Mouse (Mus musculus) spleen, adult 12 weeks (tissue): Measurements from ENCODE around the gene Sfpq.
"Not testable (repeated sequence)": the region's sequence is repeated elsewhere in the genome, so short reads cannot be mapped to it uniquely, and the experiment has no call there.

Source experiments
- DNase-seq: peaks from one replicate; pipeline ENCODE4 v3.0.0; 2022; ENCODE audit warnings: low spot score

Gene Sfpq

DNA sequence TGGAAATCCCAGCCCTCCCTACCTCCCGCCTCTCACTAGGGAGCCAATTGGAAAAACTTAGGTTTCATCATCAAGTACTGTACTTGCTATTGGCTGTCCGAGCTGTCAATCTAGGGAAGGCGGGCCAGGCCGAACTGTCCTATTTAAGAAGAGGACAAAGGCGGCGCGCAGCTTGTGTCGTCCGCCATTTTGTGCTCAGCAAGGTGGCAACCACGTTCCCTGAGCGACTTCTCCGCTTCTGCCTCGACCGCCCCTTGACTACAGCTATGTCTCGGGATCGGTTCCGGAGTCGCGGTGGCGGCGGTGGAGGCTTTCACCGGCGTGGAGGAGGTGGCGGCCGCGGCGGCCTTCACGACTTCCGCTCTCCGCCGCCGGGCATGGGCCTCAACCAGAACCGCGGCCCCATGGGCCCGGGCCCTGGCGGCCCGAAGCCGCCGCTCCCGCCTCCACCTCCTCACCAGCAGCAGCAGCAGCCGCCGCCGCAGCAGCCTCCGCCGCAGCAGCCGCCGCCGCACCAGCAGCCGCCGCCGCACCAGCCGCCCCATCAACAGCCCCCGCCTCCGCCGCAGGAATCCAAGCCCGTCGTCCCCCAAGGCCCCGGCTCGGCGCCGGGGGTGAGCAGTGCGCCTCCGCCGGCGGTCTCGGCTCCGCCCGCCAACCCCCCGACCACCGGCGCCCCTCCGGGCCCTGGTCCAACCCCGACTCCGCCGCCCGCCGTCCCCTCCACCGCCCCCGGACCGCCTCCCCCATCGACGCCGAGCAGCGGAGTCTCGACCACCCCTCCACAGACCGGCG lies at the start of gene Sfpq:
Gene Sfpq, plus strand, starts transcription at position 174 of the 795 bp plus-strand sequence.
- peak; percentile 99 for DNase-seq

DNA sequence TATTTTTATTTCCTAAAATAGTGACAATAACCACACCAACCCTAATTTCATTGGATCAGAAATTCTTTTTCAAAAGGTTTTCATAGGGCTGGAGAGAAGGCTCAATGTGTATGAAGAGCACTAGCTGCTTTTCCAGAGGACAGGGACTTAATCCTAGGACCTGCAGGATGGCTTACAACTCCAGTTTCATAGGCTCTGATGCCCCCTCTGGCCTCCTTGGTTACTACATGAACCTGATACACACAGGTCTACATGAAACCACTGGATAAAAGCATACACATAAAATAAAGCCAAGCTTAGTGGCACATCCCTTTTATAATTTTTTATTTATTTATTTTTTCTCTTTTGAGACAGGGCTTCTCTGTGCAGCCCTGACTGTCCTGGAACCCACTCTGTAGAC lies 43.7 kb upstream of the Sfpq start:
- DNase-seq: no peak

- DNase-seq: no peak
These were observed 42.4 kb upstream of the Sfpq start for GRCm38 (mm10) chr4:126978706-126979105.

DNA sequence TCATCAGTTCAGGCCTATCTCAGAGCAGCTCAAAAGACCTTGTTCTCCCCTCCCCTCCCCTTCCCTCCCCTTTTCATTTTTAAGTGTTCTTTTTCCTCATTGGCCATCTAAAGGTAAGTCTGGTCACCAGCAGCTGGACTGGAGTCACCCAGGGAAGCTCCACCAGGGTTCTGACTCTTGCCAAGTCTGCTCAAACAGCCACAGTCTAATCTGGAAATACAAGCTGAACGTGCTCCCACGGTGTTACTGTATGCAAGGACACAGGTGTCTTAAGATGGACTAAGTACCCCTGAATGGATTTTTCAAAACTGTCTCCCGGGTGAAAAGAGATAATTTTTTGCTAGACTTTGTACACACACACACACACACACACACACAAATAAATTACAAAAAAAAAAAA lies 37.8 kb upstream of the Sfpq start:
- DNase-seq: no peak

DNA sequence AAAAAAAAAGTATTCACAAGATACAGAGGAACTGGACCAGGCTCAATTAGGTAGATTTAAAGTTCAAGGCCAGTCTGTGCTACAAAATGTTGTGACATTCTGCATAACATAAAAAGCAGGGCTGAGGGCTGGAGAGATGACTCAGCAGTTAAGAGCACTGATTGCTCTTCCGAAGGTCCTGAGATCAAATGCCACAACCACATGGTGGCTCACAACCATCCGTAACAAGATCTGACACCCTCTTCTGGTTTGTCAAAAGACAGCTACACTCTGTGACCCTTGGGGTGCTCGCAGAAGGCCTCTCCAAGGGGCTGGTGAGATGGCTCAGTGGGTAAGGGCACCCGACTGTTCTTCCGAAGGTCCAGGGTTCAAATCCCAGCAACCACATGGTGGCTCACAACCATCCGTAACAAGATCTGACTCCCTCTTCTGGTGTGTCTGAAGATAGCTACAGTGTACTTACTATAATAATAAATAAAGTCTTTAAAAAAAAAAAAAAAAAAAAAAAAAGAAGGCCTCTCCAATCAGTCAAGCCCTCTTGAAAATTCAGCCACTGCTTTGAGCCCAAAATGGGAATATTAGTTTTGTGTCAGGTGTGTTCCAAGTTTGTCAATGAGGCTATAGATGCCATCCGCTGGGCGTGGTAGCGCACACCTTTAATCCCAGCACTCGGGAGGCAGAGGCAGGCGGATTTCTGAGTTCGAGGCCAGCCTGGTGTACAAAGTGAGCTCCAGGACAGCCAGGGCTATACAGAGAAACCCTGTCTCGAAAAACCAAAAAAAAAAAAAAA lies 37.2 kb upstream of the Sfpq start:
- DNase-seq: not testable (repeated sequence)

DNA sequence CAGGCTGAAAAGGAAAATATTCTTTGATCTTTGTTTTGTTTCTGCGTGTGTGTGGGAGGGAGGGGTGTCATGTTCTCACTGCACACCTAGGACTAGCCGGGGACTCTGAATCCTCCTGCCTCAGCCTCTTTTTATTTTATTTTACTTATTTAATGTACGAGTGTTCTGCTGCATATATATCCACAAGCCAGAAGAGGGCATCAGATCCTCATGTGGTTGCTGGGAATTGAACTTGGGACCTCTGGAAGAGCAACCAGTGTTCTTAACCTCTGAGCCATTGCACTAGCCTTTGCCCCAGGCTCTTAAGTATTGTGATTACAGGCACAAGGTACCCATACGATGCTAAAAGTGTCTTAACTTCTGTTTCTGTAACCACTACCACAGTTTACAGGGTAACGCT lies 34.4 kb upstream of the Sfpq start:
- DNase-seq: no peak

- DNase-seq: no peak
These were observed 32.6 kb upstream of the Sfpq start for GRCm38 (mm10) chr4:126988503-126988902.

- DNase-seq: no peak
These were observed 30.6 kb upstream of the Sfpq start for GRCm38 (mm10) chr4:126990553-126990952.

DNA sequence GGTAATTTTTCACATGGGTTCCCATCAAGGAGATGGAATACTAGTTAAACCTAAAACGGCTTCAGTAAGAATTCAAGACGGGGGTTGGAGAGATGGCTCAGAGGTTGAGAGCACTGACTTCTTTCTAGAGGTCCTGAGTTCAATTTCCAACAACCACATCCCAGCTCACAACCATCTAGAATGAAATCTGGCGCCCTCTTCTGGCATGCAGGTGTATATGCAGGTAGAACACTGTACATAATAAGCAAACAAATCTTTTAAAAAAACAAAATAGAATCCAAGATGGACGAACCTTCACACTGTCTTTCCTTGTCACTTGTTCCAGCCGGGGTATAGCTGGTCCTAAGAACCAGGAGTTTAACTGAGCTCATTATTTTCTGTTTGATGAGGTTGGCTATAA lies 28.8 kb upstream of the Sfpq start:
- DNase-seq: peak; percentile 16

DNA sequence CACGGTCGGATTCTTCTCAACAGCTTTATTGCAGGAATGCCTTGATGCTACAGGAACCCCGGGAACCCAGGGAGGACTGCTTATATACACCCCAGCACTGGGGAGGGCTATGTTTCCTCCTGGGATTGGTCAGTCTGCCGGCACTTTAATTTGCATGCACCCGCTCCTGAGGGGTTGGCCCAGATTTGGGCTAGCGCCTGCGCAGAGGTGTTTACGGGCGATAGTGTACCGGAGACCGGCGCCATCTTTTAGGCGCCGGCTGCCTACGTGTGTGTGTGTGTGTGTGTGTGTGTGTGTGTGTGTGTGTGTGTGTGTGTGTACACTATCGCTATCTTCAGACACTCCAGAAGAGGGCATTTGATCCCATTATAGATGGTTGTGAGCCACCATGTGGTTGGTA lies 21.8 kb upstream of the Sfpq start:
- DNase-seq: not testable (repeated sequence)

DNA sequence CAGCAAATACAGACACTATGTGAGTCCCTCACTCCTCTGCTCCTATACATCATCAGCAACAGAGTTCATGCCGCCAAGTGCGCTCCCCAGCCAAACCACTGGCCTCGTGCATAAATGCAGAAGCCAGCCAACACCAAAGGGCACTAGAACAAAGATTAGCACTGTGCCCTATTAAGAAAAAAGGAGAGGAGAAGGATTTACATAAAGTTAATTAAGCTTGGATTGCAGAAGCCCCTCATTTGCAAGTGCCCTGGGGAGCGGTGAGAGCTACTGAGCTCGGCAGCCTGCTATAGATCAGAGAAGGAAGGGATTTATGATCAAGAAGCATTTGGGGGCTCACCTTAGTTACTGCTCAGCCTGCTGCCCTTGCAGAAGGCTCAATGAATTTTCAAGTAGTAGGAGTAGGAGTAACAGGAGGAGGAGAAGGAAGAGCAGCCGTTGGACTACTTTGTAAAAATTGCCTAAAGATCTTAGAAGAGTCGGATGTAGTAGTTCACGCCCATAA lies 20.5 kb upstream of the Sfpq start:
- DNase-seq: no peak

DNA sequence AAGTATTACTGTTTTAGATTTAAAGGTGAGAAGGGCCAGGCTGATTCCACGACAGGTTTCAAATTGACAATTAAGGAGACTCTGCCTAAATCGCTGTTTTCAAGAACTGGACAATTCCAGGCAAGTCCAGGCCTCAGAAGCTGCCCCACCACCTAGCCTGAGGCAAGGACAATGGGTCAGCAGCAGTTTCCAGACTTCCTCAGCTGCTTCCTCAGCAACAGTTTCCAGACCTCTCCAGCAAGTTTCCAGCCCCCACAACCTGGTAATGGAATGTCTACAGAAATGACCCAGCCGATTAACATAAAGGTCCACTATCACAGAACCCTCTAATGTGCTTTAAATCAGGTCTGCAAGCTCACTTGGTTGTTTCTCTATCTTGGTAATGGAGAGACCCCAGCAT lies 16.7 kb upstream of the Sfpq start:
- DNase-seq: no peak

DNA sequence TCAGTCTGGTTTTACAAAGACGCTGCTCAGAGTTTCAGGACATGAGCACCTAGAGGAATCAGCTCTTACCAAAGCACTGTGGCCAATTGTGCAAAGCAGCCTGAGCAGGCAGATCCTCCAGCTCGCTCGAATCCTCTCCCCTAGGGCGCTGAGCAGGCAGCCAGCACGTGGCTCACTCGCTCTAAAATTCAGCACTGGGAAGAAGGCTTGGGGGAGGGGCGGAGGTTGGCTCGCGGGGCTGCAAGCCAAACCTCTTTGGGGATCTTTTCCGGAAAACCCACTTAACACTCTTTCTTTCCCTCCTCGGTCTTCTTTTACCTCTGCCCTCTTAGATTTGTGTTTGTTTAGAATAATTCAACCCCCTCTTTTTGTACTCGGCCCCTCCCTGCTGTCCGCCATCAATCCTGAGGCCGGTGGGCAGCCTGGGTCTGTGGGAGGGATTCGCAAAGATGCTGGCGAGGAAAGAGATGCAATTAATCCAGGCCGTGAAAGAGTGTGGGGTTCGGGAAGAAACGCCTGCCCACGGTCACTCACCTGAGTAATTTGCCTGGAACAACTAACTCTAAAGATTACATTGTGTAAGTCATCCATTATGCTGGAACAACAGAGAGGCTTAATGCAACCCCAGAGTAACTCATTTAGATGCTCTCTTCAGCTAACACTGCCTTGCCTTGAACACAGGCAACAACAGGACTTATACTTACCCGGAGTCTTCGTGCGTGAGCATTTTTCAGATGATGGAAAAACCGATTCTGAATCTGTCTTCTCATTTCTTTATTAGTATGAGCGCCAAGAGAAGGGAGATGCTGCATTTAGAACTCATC lies 15.8 kb upstream of the Sfpq start:
- DNase-seq: no peak

DNA sequence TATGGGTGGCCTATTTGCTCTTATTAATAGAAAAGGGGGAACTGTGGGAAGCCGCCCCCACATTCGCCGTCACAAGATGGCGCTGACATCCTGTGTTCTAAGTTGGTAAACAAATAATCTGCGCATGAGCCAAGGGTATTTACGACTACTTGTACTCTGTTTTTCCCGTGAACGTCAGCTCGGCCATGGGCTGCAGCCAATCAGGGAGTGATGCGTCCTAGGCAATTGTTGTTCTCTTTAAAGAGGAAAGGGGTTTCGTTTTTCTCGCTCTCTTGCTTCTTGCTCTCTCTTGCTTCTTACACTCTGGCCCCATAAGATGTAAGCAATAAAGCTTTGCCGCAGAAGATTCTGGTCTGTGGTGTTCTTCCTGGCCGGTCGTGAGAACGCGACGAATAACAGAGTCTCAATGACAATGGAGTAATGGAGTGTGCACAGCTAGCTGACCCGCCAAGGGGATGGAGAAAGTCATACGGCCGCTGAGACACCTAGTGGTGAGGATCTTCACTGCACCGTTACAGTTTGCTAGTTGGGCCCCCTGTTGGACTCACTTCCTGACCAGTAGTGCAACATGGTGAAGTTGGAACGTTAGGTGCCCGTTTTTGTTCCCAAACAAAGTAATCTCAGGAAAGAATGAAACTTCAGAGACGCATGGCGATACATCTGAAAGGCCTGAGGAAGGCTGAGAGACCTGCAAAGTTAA lies 5.7 kb upstream of the Sfpq start:
- peak; percentile 40 for DNase-seq

- no peak for DNase-seq
These were observed 4.8 kb upstream of the Sfpq start for GRCm38 (mm10) chr4:127016366-127016765.

- no peak for DNase-seq
These were observed 543 bp upstream of the Sfpq start for GRCm38 (mm10) chr4:127020411-127021150.

DNA sequence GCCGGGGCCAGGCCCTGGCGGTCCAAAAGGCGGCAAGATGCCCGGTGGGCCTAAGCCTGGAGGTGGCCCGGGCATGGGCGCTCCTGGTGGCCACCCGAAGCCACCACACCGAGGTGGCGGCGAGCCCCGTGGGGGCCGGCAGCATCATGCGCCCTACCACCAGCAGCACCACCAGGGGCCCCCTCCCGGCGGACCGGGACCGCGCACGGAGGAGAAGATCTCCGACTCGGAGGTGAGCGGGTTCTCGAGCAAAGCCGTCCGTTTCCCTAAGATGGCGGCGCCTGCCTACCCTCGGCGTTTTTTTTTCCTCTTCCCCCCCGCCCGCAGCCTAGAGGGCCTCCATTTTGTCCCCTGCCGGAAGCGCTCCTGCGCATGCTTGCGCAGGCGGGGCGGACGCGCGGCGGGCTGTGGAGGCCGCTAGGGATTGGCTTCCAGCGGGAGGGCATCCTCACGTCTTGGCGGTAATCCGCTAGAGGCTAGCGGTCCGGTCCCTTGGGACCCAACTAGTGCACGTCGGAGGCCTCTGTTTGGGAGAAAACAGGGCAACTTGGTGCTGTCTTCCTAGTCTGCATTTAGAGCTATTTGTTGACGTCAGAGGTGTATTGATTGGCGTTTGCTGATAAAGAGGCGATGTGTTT lies 984 bp downstream of the Sfpq start:
- peak; percentile 85 for DNase-seq

DNA sequence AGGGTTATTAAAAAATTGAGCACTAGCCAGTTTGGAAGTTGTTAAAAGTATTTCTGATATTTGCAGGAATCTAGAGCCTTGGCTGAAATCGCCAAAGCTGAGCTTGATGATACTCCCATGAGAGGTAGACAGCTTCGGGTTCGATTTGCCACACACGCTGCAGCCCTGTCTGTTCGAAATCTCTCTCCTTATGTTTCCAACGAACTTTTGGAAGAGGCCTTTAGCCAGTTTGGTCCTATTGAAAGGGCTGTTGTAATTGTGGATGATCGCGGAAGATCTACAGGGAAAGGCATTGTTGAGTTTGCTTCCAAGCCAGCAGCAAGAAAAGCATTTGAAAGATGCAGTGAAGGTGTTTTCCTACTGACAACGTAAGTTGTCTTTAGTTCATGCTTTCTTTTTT lies 2.1 kb downstream of the Sfpq start:
- DNase-seq: no peak

- no peak for DNase-seq
These were observed 3.1 kb downstream of the Sfpq start for GRCm38 (mm10) chr4:127024240-127024639.

GRCm38 (mm10) chr4:127026826-127027225 lies 5.7 kb downstream of the Sfpq start:
- DNase-seq: no peak
